Mouse (Mus musculus) CH12.LX (cell line): ENCODE results near the gene Map2k5.

ENCODE experiments used
- CTCF ChIP-seq, 2 experiments: IDR thresholded peaks in 1 of 2; conservative IDR thresholded peaks in 1 of 2; 2 replicates each; pipeline ENCODE4 v1.5.1; 2011 to 2012; ENCODE audit warnings: low read depth in 2 of 2, low read length in 2 of 2, improper control_type of control experiment in 1 of 2, inconsistent platforms in 1 of 2, mild to moderate bottlenecking in 1 of 2, moderate library complexity in 1 of 2
- ELF1 ChIP-seq: IDR thresholded peaks from 2 replicates; pipeline ENCODE4 v1.6.1; 2014; ENCODE audit warnings: low read depth, mild to moderate bottlenecking, inconsistent platforms, low read length, improper control_type of control experiment
- POLR2A ChIP-seq: IDR thresholded peaks from 2 replicates; pipeline ENCODE4 v1.6.1; 2011; ENCODE audit warnings: low read depth, mild to moderate bottlenecking, improper control_type of control experiment, low read length
- SMC3 ChIP-seq: IDR thresholded peaks from 2 replicates; pipeline ENCODE4 v1.6.1; 2011; ENCODE audit warnings: low read depth, low read length, improper control_type of control experiment

- no peak for TF ChIP-seq SMC3
- no peak for TF ChIP-seq CTCF (conservative IDR thresholded peaks at IDR 0.05 in 1 of 2, IDR thresholded peaks at IDR 0.05 in 1 of 2; ENCODE audit: low read depth in 2 of 2, low read length in 2 of 2)
- no peak for TF ChIP-seq ELF1
- TF ChIP-seq POLR2A, result no peak
Measured at GRCm38 (mm10) chr9:63339256-63339655, 38.4 kb downstream of the Map2k5 start.
